1 mouse cellular context compared by ENCODE assay signal in the genomic region with DNA sequence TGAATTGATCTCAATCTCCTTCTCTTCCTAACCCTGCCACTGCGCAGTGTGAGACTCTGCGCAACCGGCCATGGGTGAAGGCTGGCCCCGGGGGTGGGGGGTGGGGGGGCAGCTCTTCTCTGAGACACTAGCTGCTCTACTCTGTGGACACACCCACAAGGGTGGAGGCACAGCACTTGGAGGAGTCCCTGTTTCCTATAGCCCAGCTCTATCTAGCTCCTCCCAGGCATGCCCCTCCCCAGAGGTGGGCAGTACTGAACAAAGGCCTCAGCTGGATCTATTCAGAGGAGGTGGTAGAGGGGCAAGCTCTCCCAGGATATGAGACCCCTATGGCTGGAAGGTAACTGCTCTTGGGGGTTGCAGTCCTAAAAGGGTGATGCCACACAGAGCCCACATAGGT.
TF ChIP-seq lines count a peak whose summit lies in the region.

No protein-coding gene starts in this region.

TF ChIP-seq in MEL, 35 proteins besides CTCF, POLR2A, EP300 and RAD21:
- TF ChIP-seq MYB (IDR thresholded peaks at IDR 0.05; ENCODE audit: low read depth, low read length), result no peak
- TF ChIP-seq ZKSCAN1 (IDR thresholded peaks at IDR 0.05; ENCODE audit: low read depth, low read length), result no peak
- no peak for TF ChIP-seq TCF12 (IDR thresholded peaks at IDR 0.05; ENCODE audit: low read depth, low read length)
- no peak for TF ChIP-seq BHLHE40 (IDR thresholded peaks at IDR 0.05; ENCODE audit: borderline replicate concordance, low read depth, low read length)
- no peak for TF ChIP-seq ELF1 (IDR thresholded peaks at IDR 0.05; ENCODE audit: low read depth, low read length)
- no peak for TF ChIP-seq POLR2AphosphoS5 (IDR thresholded peaks at IDR 0.05; ENCODE audit: borderline replicate concordance, low read depth, low read length)
- no peak for TF ChIP-seq ZMIZ1 (IDR thresholded peaks at IDR 0.05; ENCODE audit: low read depth, low read length)
- TF ChIP-seq HCFC1 (IDR thresholded peaks at IDR 0.05; ENCODE audit: low read depth, low read length), result no peak
- no peak for TF ChIP-seq MYC (IDR thresholded peaks at IDR 0.05; ENCODE audit: low read depth, low read length)
- TF ChIP-seq CHD1 (IDR thresholded peaks at IDR 0.05; ENCODE audit: low read depth, low read length), result no peak
- TF ChIP-seq TAL1 (IDR thresholded peaks at IDR 0.05; ENCODE audit: low read length), result no peak
- no peak for TF ChIP-seq SIN3A (IDR thresholded peaks at IDR 0.05; ENCODE audit: low read length)
- no peak for TF ChIP-seq GABPA (IDR thresholded peaks at IDR 0.05; ENCODE audit: low read depth, low read length)
- TF ChIP-seq ZNF384 (IDR thresholded peaks at IDR 0.05; ENCODE audit: low read depth, low read length), result no peak
- no peak for TF ChIP-seq MAX (IDR thresholded peaks at IDR 0.05; ENCODE audit: low read length)
- TF ChIP-seq CHD2 (IDR thresholded peaks at IDR 0.05; ENCODE audit: low read length), result no peak
